Mouse (Mus musculus) olfactory bulb, adult 2 months (tissue): ENCODE measurements at regions not wholly inside any gene's neighbourhood (a gene's known extent, or its start where the extent isn't known, plus 50 kb on each side); places are given as distances from the start of the nearest gene placed in this dataset.

Experiments used
- H3K27ac ChIP-seq: fragments of 200-500 bp; 2 replicates; pipeline ENCODE4 v1.5.1; 2012; ENCODE audit warnings: low read depth, low read length; ENCODE audit not compliant: insufficient read depth
- H3K4me1 ChIP-seq: fragments of 200-500 bp; 2 replicates; pipeline ENCODE4 v1.6.1; 2012; ENCODE audit warnings: low read length; ENCODE audit not compliant: control insufficient read depth, insufficient read depth
- H3K4me3 ChIP-seq: fragments of 200-500 bp; 2 replicates; pipeline ENCODE4 v1.5.1; 2012; ENCODE audit warnings: mild to moderate bottlenecking, low read depth, low read length, moderate library complexity; ENCODE audit not compliant: insufficient read depth
- CTCF ChIP-seq: fragments of 200-500 bp; IDR thresholded peaks from 2 replicates; pipeline ENCODE4 v1.5.1; 2012; ENCODE audit warnings: low read depth, mild to moderate bottlenecking, low read length, moderate library complexity; ENCODE audit not compliant: insufficient read depth
- POLR2A ChIP-seq: fragments of 200-500 bp; IDR thresholded peaks from 2 replicates; pipeline ENCODE4 v1.6.1; 2012; ENCODE audit warnings: mild to moderate bottlenecking, low read depth, low read length, moderate library complexity; ENCODE audit not compliant: insufficient read depth
- WGBS: fragments of 180-500 bp; shearing (Covaris S2); methylation state at CpG from one replicate; pipeline ENCODE4 v1.1.7; 2018; 5-methylcytosine and 5-hydroxymethylcytosine counted together

DNA sequence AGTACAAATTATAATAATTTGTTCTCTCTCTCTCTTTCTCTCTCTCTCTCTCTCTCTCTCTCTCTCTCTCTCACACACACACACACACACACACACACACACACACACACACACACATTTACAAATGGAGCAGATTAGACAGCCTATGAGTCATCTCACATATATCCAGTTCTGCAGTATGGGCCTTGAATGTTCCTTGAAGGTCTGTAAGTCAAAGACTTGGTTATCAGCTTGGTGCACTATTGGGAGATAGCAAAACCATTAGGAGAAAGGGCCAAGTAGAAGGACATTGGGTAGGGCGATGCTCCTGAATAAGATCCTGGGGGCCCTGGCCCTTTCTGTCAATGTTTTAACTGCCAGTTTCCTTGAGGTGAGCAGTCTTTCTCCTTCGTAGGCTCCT is 145.1 kb upstream of the Trib2 start:
- Histone ChIP-seq H3K4me1 (no peaks in the 10 kb centered on the region), H3K4me3 (no peak overlapping the region), H3K27ac (no peak overlapping the region)
- TF ChIP-seq POLR2A, result no peak
- TF ChIP-seq CTCF, result no peak
- WGBS, result 93% methylated on average over 2 of the region's 2 CpGs

DNA sequence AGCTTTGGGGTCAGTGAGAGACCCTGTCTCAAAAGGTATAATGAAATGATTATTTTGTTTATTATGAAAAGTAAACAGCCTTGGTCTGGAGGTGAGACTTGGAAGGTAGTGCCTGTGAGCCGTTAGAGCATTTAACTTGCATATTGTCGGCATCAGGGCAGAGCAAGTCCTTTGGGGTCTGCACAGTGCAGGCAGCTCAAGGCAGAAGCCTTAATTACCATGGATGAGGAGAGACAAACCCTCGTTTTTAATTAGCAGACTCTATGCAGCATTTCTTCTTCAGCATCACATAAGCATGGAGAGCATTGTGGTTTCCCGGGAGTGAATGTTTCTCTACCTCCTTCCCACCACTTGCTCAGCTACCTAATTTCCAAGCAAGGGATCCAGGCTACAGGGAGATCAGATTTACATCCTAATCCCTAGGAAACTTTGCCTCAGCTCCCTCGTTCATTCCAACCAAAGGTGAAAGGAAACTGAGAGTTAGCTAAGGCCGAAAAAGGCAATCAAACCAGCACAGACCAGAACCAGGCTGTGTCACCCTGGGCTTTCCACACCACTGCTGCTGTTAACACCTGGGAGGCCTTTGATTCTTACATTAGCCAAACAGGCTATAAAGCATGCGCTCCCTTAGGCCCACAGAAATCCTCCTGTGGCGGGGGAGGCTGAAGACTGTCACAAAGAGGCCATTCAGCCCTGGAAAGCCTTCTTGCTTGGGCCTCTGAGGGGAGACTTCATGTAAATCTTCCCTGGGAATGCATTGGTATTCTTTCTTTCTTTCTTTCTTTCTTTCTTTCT is 120.9 kb upstream of the Trib2 start:
- no peak overlapping the region for H3K27ac ChIP-seq
- TF ChIP-seq POLR2A (no peak), CTCF (no peak)
- 69% methylated on average over 8 of the region's 8 CpGs for WGBS

DNA sequence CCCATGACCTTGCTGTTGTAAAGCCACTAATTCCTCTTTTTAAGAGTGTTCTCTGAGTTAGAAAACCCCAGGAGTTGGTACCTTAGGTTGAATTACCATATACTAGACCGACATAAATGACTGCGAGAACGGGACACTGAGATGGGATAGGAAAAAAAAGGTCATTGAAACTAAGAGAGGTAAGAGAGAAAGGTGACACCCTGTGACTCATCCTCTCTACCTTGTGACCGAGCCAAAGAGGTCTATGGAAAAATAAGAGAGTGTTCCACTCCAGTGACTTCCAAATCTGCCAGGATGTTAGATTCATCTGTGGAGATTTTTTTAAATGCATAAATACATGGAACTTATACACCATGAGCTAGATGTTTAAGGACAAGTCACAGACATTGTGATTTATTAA is 115.3 kb upstream of the Trib2 start:
- Histone ChIP-seq H3K4me3 (no peak overlapping the region), H3K4me1 (no peaks in the 10 kb centered on the region), H3K27ac (no peak overlapping the region)
- 96% methylated on average over 4 of the region's 4 CpGs for WGBS
- TF ChIP-seq CTCF (no peak), POLR2A (no peak)

More for the DNA sequence above, 120.9 kb upstream of the Trib2 start:
- Histone ChIP-seq H3K4me3 (no peak overlapping the region), H3K4me1 (no peaks in the 10 kb centered on the region)

DNA sequence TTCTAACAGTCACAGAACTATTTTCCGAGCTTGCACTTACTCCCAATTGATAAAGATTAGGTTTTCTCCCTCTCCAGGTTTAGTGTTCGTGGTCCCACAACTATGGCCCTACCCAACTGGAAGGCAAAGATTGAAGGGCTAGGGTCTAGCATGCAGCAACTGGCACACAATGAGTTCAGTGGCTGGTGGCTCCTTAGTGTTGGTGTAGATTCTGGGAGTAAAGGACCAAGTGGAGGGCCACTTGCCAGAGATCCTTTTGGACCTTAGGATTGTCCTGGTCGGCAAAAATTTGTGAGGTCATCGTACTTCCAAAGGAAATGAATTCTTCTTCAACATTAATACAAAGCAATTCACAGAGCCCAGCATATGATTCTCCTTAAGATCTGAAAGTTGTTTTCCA is 114.8 kb upstream of the Trib2 start:
- no peaks in the 10 kb centered on the region for H3K4me1 ChIP-seq
- H3K27ac ChIP-seq, result no peak overlapping the region
- no peak for TF ChIP-seq CTCF
- H3K4me3 ChIP-seq, result no peak overlapping the region
- WGBS, result 96% methylated on average over 4 of the region's 4 CpGs

DNA sequence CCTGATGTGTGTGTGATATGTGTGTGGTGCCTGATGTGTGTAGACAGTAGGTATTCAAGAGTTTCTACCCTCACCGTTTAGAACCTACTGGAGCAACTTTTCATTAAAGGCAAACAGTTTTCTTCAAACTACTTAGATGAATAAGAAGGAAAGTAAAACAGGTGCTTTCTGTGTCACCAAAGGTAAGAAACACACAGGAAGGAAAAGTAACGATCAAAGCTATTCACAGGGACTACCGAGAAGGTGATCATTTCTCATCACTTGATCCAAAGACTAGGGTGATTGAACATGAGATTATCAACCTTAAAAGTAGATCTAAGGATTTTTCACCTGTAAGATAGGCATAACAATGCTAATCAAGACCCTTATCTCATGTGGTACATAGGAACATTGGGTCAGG is 113.4 kb upstream of the Trib2 start:
- Histone ChIP-seq H3K4me1 (no peaks in the 10 kb centered on the region), H3K27ac (no peak overlapping the region), H3K4me3 (no peak overlapping the region)
- TF ChIP-seq CTCF (no peak), POLR2A (no peak)
- 97% methylated on average over 3 of the region's 3 CpGs for WGBS

DNA sequence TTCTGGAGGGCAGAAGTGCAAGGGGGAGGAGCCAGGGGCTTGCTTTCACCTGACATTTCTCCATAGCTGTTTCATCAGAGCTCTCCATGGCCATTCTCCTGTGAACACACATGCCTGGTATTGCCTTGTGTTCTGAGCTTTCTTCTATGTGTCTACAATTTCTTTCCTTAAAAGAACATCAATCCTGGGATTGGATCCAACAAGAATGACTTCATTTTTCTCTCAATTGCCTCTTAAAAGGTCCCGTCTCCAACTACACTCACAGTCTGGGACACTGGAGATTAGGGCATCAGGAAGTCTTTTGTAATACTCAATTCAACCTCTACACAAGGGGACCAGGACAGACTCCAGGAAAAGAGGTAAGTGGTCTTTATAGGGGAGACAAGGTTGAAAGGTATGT is 112.8 kb upstream of the Trib2 start:
- Histone ChIP-seq H3K4me1 (no peaks in the 10 kb centered on the region), H3K27ac (no peak overlapping the region), H3K4me3 (no peak overlapping the region)
- no peak for TF ChIP-seq CTCF
- no peak for TF ChIP-seq POLR2A
- 80% methylated on average over 1 of the region's 1 CpGs for WGBS

DNA sequence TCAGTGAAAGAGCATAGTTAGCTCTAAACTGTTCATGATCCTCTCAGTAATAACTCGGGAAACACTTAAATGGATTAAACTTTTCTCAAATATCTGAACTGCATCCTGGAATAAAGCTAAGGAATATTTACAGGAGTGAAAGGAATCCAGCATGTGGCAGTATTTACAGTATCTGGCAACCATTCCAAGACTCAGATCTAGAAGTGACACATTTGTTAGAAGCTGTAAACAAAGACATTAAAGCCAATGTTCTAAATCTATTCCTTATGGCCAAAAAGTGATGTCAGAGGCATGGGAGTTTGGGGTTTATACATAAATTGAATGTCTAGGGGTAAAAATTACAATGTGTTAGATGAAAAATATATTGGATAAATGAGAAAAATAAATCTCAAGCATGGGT is 101.6 kb upstream of the Trib2 start:
- no peaks in the 10 kb centered on the region for H3K4me1 ChIP-seq
- WGBS, result 78% methylated on average over 1 of the region's 1 CpGs
- TF ChIP-seq POLR2A, result no peak
- no peak for TF ChIP-seq CTCF
- no peak overlapping the region for H3K4me3 ChIP-seq
- no peak overlapping the region for H3K27ac ChIP-seq

DNA sequence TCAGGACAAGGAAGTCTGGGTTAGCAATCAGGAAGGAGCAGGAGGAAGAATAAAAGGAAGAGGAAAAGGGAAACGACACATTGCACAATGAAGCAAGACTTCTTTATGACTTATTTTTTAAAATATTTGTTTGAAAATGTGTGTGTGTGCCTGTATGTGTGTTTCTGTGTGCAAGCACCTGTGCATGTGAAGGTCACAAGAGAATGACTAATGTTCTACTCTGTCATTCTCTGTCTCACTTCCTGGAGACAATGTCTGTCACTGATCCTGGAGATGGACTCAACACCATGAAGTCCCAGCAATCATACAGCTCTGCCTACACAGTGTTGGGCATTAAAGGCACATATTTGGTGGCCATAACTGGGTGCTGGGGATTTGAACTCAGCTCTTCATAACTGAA is 96.2 kb upstream of the Trib2 start:
- WGBS, result 81% methylated on average over 1 of the region's 1 CpGs
- TF ChIP-seq POLR2A, result no peak
- TF ChIP-seq CTCF, result no peak
- Histone ChIP-seq H3K4me1 (no peaks in the 10 kb centered on the region), H3K27ac (no peak overlapping the region), H3K4me3 (no peak overlapping the region)

DNA sequence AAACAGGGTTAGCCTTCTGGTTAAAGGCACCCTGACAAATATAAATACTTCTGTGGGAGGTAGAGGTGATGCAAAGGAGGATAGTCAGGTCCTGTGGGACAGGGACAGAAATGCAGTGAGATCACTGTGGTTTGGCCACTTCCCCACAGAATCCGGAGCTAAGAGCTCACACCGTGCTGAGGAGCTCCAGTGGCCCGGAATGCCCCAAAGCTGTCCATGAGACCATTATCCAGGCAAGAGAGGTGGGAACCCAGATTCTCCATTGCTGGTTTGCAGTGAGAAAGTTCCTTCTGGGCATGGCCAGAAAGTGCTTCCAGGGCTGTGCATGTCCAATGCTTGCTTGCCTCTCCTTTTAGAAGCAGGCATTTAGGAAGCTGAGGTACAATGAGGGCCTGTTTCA is 95.8 kb upstream of the Trib2 start:
- WGBS, result 94% methylated on average over 3 of the region's 3 CpGs
- TF ChIP-seq POLR2A, result no peak
- no peak for TF ChIP-seq CTCF
- no peaks in the 10 kb centered on the region for H3K4me1 ChIP-seq
- H3K4me3 ChIP-seq, result no peak overlapping the region
- no peak overlapping the region for H3K27ac ChIP-seq
